Mouse (Mus musculus) ZHBTc4 (cell line): ENCODE measurements around the gene Hdac4.

Source experiments
- DNase-seq: peaks from one replicate; pipeline ENCODE4 v3.0.0-alpha.2; 2011; ENCODE audit warnings: low read depth, low spot score

The Hdac4 gene

DNA sequence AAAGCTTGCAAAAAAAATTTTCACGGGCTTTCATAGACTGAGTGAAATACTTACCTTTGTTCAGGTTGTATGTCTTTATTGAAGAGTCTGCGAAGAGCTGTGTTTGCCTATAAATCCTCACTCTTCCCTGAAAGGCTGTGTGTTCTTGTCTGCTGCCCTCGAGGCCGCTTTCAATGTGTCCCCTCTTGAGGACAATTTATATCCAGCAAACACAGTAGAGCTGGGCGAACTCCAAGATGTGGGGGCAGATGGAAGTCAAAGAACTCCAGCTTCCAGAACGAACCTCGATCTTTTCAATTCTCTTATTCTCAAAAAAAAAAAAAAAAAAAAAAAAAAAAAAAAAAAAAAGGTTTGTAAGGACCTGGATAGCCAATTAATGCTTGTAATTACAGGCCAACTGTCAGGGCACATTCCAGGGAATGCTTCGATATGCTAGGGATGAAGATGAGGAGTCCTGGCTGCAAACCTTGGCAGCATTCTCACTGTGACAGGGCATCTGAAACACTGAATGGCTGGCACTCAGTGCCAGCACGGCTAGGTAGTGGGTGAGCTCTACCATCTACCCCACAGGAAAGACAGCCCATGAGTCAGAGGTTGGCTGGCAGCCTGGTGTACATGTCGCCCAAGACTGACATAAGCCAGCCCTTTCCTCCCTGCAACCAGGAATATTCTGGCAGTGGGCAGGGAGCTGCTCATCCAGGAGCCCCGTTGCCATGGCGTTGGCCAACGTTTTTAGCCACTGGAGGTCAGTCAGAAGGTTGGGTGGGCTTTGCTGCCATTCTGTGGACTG is at the start of gene Hdac4:
TSS of gene Hdac4 (minus strand) at position 340 of the 790 bp plus-strand sequence.
- no peak for DNase-seq

DNA sequence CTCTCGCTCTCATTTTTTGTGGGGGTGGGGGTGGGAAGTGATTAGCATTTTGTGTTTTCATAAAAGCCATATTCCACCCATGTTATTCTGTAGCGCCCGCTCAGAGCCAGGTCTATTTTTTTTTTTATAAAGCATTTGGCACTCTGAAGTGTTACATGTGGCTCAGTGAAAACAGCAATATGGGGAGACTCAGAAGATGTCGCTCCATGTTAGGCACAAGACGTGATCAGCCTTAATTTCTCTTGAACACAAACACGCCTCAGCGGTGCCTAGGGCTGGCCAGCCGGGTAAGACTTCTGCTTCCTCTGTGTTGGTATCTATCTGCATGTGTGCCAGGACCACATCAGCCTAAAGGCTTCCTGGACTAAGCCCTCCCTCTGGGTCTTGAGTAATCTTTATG is 48.0 kb upstream of the Hdac4 start:
- DNase-seq = no peak

DNA sequence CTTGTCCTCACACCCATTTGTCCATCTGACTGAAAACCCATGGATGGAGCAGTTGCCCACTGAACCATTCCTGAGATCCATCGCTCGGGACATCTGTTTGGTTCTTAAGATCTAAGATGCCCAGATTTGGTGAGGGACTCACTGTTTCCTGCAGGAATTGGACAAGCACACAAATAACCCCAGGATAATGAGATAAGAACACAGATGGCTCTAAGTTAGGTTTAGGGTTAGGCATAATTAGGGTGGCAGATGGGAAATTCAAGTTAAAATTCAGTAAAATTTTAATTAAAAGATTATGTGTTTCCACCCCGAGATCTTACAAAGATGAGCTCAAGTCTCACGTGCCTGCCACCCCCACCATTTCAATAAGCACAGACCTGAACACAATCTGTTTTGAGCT is 44.6 kb upstream of the Hdac4 start:
- DNase-seq = no peak

DNA sequence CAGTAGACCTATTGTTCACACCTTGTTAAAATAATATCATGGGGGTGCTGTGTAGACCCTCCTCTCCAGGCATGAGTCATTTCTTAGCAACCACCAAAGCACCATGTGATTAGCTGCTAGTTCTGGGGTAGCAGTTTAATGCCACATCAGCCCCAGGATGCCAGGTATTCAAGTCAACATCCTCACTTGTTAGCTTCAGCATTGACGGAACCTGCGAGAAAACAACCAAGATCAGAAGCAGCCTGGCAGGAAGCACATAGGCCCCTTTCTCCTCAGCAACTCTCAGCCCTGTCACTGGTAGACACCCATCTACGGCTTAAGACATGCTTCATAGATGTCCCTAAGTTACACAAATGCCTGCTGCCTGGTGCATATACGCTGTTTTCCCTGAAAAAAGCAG is 40.1 kb upstream of the Hdac4 start:
- DNase-seq = no peak

DNA sequence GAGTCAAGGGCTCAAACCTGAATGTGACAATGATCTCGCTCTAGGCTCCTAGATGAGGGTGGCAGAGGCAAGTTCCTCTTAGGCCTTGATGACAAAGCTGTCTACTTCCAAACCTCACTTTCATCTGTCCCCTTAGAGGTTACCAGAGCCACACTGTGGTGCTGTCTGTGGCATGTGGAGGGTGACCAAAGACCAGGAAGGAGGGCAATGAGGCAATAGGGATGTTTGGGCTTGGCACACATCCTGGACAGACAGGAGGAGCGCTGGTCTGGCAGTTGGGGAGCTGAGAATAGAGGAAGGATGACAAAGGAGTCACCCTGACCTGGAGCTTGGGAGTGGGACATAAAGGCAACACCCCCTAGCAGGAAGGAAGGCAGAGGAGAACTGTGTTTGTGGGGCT is 29.8 kb upstream of the Hdac4 start:
- no peak for DNase-seq

DNA sequence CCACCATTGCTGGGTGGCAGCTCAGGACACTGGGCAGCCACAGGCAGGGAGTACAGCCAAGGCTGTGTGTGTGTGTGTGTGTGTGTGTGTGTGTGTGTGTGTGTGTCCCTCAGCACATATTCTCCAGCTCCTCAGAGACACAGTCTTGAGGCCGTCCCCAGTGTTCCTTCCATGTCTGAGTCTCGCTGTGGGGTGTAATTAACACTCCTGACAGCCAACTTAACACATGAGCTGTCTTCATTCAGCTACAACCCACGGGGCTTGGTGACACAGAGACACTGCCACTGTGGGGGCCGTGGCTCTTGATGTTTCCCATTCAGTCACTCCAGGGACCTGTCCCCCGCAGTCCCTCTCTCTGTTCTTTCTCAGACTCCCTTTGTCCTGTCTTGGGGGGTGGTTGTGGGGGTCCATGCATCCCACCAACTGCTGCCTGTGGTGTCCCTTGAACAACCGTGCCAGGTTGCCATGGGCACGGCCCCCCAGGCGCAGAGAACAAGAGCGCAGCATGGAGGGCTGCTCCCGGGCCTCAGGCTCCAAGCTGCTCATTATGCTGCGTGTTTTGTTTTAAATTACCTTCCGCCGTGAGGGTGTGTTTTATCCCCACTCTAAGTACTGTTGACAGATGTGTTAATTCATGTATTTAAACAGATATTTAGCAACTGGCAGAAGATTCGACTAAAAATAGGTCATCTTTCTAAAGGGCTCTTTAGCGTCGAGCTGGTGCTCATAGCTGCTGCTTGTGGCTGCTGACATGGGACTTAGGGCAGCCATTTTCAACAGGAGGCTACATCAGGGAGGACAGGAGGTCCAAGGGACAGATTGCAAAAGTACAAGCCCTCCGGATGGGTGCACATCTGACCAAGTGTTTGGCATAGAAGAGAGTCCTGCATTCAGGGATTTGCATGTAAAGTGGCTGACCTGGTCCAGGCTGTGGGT is 28.7 kb upstream of the Hdac4 start:
- no peak for DNase-seq

DNA sequence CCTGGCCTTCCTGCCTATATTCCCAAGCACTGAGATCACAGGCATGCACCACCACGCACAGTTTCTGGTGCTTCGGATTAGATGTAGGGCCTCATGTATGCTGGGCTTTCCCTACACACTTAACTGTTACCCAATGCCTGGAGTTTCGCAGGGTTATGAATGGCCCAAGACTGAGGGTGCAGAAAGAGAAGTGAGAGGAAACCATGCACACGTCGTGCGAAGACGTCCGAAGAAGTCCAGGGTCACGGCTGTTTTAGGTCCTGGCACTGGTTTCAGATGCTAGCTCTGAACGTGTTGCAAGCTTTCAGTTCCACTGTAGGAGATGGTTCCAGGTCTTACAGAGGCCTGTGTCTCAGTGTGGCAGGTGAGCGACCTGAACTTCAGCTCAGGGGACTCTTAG is 21.2 kb upstream of the Hdac4 start:
- DNase-seq = no peak

DNA sequence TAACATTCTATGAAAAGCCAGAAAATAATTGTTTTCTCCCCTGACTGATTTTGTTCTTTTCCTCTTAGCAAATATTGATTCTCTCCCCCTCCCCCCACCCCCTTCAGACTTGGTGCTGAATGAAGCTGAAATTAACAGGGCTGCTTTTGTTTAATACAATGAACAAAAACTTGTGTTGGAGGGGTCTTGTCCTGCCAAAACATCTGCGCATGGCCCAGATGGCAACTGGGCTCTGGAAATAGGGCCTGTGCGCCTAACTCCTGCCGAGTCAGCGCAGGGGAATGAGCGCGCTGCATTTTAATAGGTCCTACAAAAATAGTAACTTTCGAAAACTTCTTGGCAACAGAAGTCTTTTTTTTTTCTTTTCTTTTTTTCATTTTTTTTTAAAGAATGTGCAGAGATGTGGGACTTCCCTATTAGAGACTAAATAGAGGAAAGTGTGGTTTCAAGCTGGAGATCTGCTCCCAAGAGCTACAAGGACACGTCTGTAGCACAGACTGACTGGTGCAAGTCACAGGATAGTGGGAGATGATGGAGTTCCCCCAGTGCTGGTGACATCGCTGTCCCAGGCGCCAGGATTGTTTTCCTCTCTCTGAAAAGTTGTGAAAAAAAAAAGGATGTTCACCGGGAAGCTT is 20.6 kb upstream of the Hdac4 start:
- no peak for DNase-seq

DNA sequence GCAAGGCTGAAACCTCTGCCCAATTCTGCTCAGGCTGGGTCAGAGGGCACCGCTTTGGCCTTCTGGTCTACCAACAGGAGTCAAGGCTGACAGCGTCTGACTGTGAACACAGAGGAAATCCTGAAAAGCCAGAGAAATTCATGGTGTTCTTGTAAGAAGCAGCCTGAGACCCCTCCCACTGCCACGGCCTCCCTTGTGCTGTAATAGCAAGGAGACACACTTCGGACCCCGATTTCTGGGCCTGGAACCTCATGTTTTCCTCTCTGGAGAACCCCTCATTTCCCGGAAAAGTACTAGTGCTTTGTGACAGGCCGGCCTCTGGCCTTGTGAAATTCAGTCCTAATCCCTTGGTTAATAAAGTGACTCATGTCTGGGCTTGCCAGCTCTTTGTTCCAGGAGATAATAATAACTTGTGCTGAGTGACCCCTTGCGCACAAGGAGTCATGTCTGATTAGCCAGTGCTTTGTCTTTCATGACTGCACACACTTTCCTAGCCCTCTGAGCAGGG is 19.7 kb upstream of the Hdac4 start:
- no peak for DNase-seq

DNA sequence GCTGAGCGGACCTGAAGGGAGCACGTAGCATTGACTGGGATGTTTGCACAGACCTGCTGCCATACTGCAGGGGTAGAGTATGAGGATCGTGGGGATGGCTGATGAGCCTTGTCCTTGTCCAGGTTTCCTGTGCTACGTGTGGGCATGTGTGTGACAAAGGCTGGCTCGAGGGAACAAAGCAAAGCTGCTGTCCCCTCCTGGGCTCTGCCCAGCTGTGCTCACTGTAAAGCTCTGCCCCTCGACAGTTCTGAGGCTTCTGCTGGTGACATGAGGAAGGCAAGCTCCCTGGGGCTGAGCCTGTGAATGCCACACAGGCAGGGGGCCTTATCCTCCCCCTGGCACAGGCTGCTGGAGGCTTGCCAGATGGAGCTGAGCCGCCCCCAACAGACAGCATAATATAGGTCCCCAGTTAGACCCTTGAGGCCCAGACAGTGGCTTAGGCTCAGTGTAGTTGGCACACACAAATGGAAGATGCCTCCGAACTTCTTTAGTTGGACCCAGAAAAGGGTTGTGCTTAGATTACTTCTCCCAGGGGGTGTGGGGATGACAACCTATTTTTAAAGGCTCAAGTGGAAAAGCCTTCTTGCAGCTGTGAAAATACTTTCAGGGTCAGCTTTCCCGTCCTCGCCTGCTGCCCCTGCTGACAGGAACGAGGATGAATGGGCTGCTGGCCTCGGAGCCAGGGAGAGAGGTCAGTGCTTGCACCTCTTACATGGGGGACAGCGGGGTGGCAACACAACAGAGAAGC is 16.7 kb upstream of the Hdac4 start:
- DNase-seq = no peak

DNA sequence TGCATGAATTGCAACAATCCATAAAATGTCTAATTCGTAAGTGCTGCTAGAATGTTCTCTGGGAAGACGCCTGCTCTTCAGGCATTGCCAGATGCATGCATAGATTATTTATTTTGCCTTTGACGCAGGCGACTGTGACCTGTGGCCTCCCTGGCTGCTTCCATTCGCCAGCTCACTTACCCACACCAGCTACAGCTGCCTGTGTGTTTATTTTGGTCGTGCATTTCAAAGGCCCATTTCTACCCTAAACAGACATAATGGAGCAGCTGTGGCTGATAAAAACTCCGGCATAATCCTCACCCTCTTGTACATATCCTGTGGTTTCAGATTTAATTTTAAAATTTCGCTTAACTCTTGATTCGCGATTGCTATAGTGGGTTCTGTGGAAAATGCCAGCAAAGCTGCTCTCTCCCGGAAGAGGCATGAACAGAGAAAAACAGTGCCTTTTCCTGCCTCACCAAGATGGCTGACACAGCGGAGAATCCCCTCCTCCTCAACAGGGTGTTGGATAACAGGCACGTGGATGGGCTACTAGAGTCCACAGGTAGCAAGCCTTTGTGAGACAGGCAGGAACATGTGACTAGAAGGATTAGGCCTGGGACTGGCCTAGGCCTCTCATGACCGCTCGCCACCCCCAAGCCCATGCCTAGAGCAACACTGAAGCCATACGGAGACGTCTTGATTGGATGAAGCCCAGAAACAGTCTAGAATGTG is 7.3 kb upstream of the Hdac4 start:
- no peak for DNase-seq

DNA sequence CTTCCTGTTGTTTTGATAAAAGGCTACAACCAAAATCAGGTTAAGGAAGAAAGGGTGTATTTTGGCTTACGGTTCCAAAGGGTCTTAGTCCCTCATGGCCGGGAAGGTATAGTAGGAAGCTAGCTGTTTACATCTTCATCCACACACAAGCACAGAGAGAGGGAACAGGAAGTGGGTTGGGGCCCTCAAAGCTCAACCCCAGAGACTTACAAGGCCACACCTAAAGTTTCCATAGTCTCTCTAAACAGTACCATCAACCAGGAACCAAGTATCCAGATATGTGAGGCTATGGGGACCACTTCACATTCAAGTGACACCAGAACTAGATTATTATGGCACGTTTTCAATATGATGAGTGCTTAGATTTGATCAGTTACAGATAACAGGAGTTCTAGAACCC is 5.0 kb downstream of the Hdac4 start:
- no peak for DNase-seq

DNA sequence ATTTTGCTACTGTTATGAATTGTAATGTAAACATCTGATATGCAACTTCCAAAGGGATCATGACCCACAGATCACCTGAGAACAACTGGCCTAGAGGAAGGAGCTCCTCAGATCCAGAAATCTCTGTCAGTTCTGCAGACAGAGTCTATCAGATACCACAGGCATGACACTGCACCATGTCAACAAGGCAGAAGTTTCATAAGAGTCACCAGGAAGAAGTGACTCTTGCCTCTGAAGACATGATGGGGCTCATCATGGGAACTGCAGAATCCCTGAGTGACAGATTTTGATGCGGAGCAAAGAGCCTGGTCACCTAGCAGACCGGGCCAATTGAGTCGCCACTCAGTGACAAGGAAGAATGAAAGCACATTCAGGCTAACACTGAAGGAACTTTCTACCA is 8.4 kb downstream of the Hdac4 start:
- no peak for DNase-seq

DNA sequence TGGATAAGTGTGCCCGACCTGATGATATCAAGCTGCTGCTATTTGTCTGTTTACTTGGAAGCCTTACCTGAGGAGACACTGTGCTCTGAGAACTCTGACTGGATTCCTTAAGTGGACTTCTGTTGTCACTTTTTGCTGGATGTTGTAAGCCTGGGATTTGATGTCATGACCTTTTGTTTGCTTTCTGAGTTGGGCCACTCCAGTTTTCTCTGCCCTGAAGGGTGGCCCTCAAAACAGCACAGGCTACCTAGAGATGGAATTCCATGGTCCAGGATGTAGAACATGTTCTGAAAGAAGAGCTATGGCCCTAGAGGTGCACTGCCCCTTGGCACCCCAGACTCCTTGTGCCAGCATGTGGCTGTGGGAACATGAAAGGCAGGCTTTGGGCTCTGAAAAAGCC is 10.9 kb downstream of the Hdac4 start:
- no peak for DNase-seq

DNA sequence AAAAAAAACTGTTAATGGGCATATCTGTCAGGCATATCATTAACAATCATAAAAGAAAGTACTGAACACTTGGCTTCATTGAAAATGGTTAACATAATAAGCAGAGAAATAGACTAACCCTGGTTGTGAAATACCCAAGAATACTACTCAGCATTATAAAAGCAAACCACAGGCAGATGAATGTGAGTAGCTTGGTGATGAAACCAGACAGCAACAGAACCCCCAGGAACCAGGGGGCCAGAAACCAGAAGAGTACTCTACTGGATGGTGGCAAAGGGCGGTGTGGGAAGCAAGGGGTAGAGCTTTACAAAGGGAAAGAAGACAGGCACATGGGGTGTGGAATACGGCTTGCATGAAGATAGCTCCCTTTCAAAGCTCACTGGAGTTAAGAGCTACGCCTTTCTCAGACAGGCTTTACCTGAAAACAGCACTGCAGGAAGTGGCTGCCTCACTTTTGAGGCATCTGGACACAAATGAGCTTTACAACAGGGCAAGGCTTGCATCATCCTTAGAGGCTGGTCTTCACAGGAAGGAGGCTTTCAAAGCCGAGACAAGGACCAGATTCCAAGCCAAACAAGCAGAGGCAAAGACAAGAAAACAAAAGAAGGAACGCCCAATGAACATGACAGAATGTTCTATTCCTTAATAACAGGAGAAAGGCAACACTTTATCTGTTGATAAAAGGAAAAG is 12.3 kb downstream of the Hdac4 start:
- peak; percentile 68 for DNase-seq

DNA sequence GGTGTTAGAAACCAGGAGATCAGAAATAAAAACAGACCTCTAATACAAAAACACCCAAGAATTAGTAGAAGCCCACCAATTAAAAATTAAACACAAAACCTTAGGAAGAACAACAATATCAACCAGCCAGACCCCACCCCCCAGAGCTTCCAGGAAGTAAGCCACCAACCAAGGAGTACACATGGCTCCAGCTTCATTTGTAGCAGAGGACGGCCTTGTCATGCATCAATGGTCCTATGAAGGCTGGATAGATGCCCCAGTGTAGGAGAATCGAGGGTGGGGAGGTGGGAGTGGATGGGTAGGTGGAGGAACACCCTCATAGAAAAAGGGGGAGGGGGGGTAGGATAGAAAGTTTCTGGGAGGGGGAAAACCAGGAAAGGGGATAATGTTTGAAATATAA is 13.5 kb downstream of the Hdac4 start:
- no peak for DNase-seq

DNA sequence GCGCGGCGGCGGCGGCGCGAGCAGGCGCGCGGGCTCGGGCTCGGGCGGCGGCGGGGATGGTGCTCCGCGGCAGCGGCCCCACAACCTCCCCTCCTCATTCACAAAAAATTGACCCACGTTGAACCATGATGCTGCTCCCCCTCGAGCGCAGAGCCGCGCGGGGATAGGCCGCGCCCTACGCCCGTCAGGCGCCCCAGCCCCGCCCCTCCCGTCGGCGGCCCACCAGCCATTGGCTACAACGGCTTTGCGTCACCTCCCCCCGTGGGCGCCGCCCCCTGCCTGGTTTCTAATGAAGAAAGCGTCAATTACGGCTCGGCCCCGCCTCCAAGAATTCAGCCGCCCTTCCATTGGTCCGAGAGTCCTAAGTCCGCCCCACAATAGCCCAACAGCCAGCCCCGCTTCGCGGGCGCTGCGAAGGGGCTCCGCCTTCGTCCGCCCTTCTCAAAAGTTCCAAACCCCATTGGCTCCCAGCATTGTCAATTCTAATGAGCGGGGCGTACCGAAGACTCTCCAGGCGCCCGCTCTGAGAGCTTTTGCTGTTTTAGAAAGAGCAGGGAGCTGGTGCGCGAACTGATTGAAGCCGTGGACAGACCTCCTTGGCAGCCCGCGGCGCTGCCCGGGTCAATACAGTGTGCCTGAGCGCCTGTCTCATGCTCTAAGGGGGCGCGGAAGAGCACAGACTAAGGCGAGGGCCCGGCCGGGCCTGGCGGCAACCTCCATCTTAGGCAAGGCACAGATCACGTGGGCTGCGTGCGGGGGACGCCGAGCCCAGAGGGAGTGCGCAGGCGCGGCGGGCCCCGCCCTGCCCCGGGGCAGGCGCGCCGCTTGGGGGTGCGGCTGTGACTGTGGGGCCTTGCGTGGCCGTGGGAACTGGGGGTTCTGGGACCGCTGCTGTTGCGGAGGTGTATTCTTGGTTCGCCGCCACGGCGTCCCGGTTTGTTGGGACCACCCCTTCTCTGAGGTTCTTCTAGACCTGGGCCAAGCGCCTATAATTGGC is 15.1 kb downstream of the Hdac4 start:
- peak; percentile 100 for DNase-seq

DNA sequence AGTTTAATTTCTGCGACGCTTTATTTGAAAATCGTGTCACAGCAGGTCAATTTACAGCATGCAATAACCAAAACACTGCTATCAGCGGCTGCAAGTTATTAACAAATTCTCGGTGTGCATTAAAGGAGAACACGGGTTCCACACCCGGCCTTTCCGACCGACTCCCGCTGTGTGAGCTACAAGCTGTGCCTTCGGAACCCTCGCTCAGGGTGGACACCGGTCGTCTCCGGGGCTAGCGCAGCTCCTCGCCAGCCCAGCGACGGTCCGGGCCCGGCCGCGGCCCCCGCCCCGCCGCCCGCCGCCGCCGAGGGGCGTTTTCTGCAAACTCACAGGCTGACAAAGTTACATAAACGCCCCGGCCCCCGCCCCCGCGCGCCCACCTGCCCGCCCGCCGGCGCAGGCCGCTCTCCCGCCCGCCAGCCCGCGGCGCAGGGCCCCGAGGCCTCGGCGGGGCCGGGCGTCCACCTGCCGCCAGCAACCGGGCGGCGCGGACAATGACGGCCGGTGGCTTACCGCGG is 16.0 kb downstream of the Hdac4 start:
- DNase-seq = peak; percentile 30

DNA sequence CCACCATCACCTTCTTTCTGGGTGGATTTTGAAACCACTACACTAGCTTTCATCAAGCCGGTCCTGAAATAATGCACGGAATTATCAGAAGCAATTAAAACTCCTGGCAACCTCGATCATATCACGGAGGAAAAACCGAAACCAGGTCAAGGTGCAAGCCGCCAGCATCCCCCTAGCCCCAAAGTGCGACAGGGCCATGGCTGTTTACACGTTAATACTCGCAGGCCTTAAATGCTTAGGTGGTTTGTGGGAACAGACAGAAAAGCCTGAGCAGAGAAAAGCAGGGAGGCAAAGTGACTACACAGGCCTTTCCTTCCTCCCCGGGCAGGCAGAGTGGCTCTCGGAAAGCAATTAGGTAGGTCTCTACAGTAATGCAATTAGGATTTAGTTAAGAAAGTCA is 16.4 kb downstream of the Hdac4 start:
- peak; percentile 16 for DNase-seq
